Mouse (Mus musculus) kidney, embryonic 15.5 days (tissue): ENCODE data around the gene Fbxl15. TPM values are rescaled to one million over a fixed set of nuclear protein-coding genes. Genes with fewer than 3 reads are reported as not detected.
A peak's percentile ranks its signal among the peaks of the same experiment; 100 is the strongest.

ENCODE experiments used
- ATAC-seq: fragments of 200-750 bp; cut with Nextera tagmentation; replicated peaks from 2 replicates; pipeline ENCODE4 v1.8.0; 2017; ENCODE audit warnings: moderate TSS enrichment; ENCODE audit not compliant: low FRiP score
- H3K27ac ChIP-seq: fragments of 300-500 bp; sonication (generic); 2 replicates; pipeline ENCODE4 v1.5.1; 2015; ENCODE audit warnings: mild to moderate bottlenecking, inconsistent platforms
- H3K27me3 ChIP-seq: fragments of 300-500 bp; sonication (generic); 2 replicates; pipeline ENCODE4 v1.6.1; 2015; ENCODE audit warnings: inconsistent platforms
- H3K36me3 ChIP-seq: fragments of 300-500 bp; sonication (generic); 2 replicates; pipeline ENCODE4 v1.6.1; 2015; ENCODE audit warnings: inconsistent platforms
- H3K4me1 ChIP-seq: fragments of 300-500 bp; sonication (generic); 2 replicates; pipeline ENCODE4 v1.6.1; 2015; ENCODE audit warnings: inconsistent platforms
- H3K4me2 ChIP-seq: fragments of 300-500 bp; sonication (generic); 2 replicates; pipeline ENCODE4 v1.6.1; 2015; ENCODE audit warnings: moderate library complexity, mild to moderate bottlenecking, inconsistent platforms
- H3K4me3 ChIP-seq: fragments of 300-500 bp; sonication (generic); replicated peaks from 2 replicates; pipeline ENCODE4 v1.5.1; 2015; ENCODE audit warnings: mild to moderate bottlenecking, inconsistent platforms
- H3K9ac ChIP-seq: fragments of 300-500 bp; sonication (generic); 2 replicates; pipeline ENCODE4 v1.6.1; 2015; ENCODE audit warnings: mild to moderate bottlenecking, inconsistent platforms
- H3K9me3 ChIP-seq: fragments of 300-500 bp; sonication (generic); replicated peaks from 2 replicates; pipeline ENCODE4 v1.6.1; 2016; ENCODE audit warnings: inconsistent platforms
- WGBS: fragments of 180-500 bp; shearing (Covaris S2); methylation state at CpG from one replicate; pipeline ENCODE4 v1.1.7; 2015; ENCODE audit warnings: mixed read lengths; 5-methylcytosine and 5-hydroxymethylcytosine counted together
- polyA plus RNA-seq: library from polyadenylated mRNA; unstranded; fragments of >200 nt; fragmentation: Nextera tagmentation; extraction: Ambion mirVana; gene quantifications from 2 replicates; pipeline ENCODE4 v1.2.1, GENCODE M21; 2015

The Fbxl15 gene
- polyA plus RNA-seq, 1 experiment from 2014 or later, result 20.1 TPM

DNA sequence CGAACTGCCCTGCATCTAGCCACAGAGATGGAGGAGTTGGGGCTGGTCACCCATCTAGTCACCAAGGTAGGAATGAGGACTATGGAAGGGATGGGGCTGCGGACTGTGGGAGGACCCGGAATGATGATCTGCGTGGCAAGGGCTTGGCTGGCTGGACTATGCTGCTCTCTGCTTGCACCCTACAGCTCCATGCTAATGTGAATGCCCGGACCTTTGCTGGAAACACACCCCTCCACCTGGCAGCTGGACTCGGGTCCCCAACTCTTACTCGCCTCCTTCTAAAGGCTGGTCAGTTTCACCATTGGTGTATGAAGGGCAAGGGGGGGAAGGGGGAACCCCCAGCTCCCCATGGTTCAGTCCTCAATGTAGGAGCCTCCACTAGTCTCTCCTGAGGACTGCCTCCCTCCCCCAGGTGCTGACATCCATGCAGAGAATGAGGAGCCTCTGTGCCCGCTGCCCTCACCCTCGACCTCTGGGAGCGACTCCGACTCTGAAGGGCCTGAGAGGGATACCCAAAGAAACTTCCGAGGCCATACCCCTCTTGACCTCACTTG is 17.6 kb upstream of the Fbxl15 start:
- no peaks in the 10 kb centered on the region for H3K9me3 ChIP-seq
- peaks cover 65% of the 10 kb centered on the region for H3K27me3 ChIP-seq

DNA sequence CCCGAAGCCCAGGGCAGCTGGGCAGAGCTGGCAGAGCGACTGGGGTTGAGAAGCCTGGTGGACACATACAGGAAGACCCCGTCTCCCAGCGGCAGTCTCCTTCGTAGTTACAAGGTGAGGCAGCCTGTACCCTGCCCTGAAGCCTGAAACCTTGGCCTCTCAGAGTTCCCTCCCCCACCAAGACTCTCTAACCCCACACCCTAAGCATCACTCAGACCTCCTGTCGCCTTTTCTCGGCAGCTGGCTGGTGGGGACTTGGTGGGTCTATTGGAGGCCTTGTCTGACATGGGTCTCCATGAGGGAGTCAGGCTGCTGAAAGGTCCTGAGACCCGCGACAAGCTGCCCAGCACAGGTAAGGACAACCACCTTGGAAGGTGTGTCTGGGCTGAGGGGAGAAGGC is 16.6 kb upstream of the Fbxl15 start:
- Histone ChIP-seq H3K27me3 (peaks cover 74% of the 10 kb centered on the region), H3K9me3 (no peaks in the 10 kb centered on the region), H3K4me1 (peaks cover 19% of the 10 kb centered on the region), H3K9ac (no peak overlapping the region), H3K27ac (no peak overlapping the region), H3K4me2 (no peak overlapping the region), H3K4me3 (no peak overlapping the region), H3K36me3 (peaks cover 32% of the 10 kb centered on the region)
- 83% methylated on average over 9 of the region's 9 CpGs for WGBS
- no peak for ATAC-seq

More for the DNA sequence above, 17.6 kb upstream of the Fbxl15 start:
- Histone ChIP-seq H3K4me3 (no peak overlapping the region), H3K4me1 (peaks cover 25% of the 10 kb centered on the region), H3K4me2 (no peak overlapping the region), H3K27ac (no peak overlapping the region), H3K36me3 (peaks cover 32% of the 10 kb centered on the region), H3K9ac (no peak overlapping the region)
- WGBS, result 85% methylated on average over 12 of the region's 12 CpGs
- no peak for ATAC-seq

DNA sequence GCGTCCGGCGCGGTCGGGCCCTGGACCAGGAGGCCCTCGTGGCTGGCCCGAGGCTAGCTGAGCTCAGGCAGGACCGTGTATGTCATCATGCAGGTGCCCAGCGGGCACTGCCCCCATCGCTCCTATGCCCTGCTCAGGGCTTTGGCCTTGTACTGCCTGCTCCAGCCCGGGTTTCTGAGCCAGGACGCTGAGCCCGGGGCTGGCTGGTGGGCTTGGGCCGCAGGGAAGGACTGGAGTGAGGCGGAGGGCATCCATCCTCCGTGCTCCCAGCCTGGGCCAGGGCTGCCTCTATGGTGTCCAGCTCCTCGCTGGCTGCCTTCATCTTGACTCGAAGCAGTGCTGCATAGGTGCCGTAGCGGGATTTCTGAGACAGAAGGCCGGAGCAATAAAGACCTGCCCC is 15.4 kb upstream of the Fbxl15 start:
- no peak overlapping the region for H3K27ac ChIP-seq
- peaks cover 77% of the 10 kb centered on the region for H3K27me3 ChIP-seq

DNA sequence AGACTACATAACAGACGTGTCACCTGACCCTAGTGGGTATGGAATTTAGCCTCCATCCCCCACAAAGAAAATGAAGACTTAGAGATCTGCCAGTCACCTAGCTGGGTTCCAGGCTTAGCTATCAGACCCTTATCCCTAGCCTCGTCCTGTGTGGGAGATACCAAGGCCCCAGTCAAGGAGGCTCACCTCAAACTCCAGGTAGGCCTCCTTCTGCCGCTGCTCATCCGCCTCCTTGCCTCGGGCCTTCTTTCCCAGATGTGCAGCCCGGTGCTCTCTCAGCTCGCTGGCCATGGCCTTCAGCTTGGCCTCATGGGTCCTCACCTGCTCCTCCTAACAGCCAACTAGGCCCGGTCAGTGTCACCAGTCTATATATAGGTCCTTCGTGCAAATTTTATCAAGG is 14.9 kb upstream of the Fbxl15 start:
- Histone ChIP-seq H3K36me3 (peaks cover 28% of the 10 kb centered on the region), H3K4me1 (peaks cover 32% of the 10 kb centered on the region), H3K9me3 (no peaks in the 10 kb centered on the region), H3K27me3 (peaks cover 77% of the 10 kb centered on the region), H3K27ac (no peak overlapping the region), H3K4me2 (no peak overlapping the region), H3K4me3 (no peak overlapping the region), H3K9ac (no peak overlapping the region)
- WGBS, result 82% methylated on average over 9 of the region's 9 CpGs
- ATAC-seq, result no peak

More for the DNA sequence above, 15.4 kb upstream of the Fbxl15 start:
- H3K9me3 ChIP-seq, result no peaks in the 10 kb centered on the region
- H3K9ac ChIP-seq, result no peak overlapping the region
- 88% methylated on average over 21 of the region's 21 CpGs for WGBS
- no peak for ATAC-seq
- H3K36me3 ChIP-seq, result peaks cover 31% of the 10 kb centered on the region
- no peak overlapping the region for H3K4me2 ChIP-seq
- H3K4me1 ChIP-seq, result peaks cover 27% of the 10 kb centered on the region
- no peak overlapping the region for H3K4me3 ChIP-seq

DNA sequence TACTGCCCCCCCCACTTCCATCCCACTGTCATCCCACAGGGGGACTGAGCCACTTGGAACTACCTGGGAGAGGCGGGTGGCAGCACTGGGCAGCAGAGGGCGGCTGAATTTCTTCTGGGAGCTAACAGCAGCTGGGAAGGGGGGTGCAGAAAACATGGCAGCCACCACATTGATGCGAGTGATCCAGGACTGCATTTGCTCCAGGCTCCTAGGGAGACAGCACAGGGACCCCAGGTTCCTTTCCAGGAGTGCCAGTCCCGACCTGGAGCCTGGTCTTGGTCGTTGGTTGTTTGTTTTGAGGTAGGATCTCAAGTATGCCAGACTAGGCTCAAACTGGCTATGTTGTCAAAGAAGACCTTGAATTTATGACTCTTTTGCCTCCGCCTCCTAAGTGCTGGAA is 14.4 kb upstream of the Fbxl15 start:
- no peak overlapping the region for H3K9ac ChIP-seq
- H3K4me1 ChIP-seq, result peaks cover 32% of the 10 kb centered on the region
- peaks cover 77% of the 10 kb centered on the region for H3K27me3 ChIP-seq
- H3K36me3 ChIP-seq, result peaks cover 28% of the 10 kb centered on the region
- H3K9me3 ChIP-seq, result no peaks in the 10 kb centered on the region
- no peak overlapping the region for H3K4me3 ChIP-seq
- no peak overlapping the region for H3K27ac ChIP-seq
- no peak for ATAC-seq
- no peak overlapping the region for H3K4me2 ChIP-seq
- 78% methylated on average over 6 of the region's 6 CpGs for WGBS

DNA sequence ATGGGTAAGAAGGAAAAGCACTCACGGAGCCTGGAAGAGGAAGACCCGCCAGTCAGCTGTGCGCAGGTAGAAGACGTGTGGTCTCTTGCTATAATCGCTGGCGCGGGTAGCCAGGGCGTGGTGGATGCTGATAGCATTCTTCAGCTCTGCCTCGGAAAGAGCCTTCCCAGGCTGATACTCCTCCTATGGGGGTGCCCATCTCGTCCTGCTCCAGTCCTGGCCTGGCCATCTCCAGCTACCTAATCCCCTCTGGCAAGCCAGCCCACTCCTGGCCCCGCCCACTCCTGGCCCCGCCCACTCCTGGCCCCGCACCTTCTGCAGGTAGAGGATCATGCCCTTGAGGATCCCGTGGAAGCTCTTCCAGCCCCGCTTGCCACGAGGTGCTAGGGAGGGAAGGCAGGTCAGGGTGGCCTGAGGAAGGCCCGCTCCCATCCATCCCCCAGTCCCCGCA is 13.8 kb upstream of the Fbxl15 start:
- Histone ChIP-seq H3K4me3 (no peak overlapping the region), H3K9ac (no peak overlapping the region), H3K36me3 (peaks cover 28% of the 10 kb centered on the region), H3K4me1 (peaks cover 34% of the 10 kb centered on the region), H3K27ac (no peak overlapping the region), H3K9me3 (no peaks in the 10 kb centered on the region), H3K27me3 (peaks cover 81% of the 10 kb centered on the region), H3K4me2 (0 out of 2 replicates have a peak overlapping the region, but pooled peaks have one; percentile 10)
- ATAC-seq, result no peak; the same call in 1 of the 2 replicates
- 14% methylated on average over 18 of the region's 18 CpGs for WGBS

DNA sequence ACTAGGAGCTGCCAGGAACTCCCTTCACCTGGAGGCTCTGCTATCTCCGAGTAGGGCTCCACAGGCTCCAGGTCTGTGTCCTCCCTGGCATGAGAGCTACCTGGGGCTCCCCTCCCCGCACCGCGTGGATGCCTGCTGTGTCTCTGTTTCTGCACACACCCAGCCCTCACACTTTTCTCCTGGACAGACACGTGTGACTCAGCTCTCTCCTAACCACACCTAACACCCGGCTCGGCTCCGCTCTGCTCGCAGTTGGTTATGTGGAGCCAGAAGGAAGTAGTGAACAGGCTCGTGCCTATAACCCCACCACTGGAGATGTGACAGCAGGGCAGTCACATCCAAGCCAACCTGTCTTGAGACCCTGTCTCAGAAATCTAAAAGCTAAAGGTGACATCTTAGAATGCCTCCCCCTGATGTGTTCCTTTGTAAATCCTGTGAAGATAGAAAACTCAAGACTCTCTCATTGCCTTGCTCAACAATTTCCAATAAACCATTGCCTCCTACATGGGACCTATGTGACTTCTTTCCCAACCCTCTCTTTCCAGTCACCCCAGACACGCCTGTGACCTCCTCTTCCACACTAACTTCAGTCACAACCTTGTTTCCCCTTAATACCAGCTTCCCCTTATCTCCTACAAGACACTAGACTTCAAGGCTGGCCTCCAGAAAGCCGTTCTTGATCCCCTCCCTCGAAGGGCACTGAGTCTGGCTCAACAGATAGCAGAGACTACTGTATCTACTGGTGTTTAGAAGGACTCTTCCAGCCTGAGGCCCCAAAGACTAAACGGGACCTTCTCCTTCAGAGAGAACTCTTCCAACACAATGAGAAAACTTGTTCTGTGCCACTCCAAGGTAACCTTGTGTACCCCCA is 12.9 kb upstream of the Fbxl15 start:
- 0 out of 2 replicates have a peak overlapping the region, but pooled peaks have one; percentile 10 for H3K4me2 ChIP-seq

DNA sequence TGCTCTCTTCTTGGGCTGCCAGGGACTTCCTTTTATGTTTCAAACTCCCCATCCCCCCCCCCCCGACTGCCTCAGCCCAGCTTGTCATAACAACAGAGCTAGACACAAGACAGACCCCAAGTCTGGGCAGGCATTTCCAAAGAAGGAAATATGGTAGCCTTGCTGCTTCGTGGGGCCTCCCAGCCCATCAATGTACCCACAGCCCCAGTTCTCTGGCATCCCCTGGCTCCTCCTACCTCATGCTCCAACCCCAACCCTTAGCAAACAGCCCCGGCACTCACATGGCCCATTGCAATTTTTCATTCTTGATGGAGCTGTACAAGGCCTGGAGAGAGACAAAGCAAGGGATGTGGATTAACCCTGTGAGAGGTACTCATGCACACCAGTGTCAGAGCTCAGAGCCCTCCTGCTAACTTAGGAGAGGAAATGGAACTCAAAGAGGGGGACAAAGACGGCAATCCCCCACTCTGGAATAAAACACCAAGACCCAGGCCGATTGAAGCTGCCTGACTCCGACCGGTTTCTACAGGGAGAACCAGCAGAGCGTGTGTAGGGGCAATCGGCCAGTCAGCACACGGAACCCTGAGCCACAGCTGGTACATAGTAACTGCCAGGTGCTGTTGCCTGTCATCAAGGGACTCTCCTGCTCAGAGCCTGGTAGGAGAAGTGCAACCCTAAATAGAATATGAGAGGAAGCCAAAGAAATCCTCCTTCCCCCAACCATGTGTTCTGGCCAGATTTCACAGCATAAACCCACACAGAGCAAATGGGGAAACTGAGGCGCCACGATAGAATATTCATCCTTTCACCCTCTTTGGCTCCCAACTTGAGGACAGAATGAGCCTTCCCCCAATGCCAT is 12.0 kb upstream of the Fbxl15 start:
- no peak overlapping the region for H3K4me2 ChIP-seq
- no peak for ATAC-seq
- H3K27me3 ChIP-seq, result peaks cover 93% of the 10 kb centered on the region
- peaks cover 36% of the 10 kb centered on the region for H3K4me1 ChIP-seq
- H3K9me3 ChIP-seq, result no peaks in the 10 kb centered on the region
- H3K27ac ChIP-seq, result no peak overlapping the region
- H3K4me3 ChIP-seq, result 0 out of 2 replicates have a peak overlapping the region, but pooled peaks have one; percentile 48
- peaks cover 12% of the 10 kb centered on the region for H3K36me3 ChIP-seq
- WGBS, result 51% methylated on average over 12 of the region's 12 CpGs
- H3K9ac ChIP-seq, result no peak overlapping the region

More for the DNA sequence above, 12.9 kb upstream of the Fbxl15 start:
- H3K9me3 ChIP-seq, result no peaks in the 10 kb centered on the region
- H3K27me3 ChIP-seq, result peaks cover 85% of the 10 kb centered on the region
- peaks cover 20% of the 10 kb centered on the region for H3K36me3 ChIP-seq
- H3K4me3 ChIP-seq, result no peak overlapping the region
- peaks cover 36% of the 10 kb centered on the region for H3K4me1 ChIP-seq
- no peak overlapping the region for H3K27ac ChIP-seq
- WGBS, result 39% methylated on average over 14 of the region's 14 CpGs
- no peak for ATAC-seq
- no peak overlapping the region for H3K9ac ChIP-seq

DNA sequence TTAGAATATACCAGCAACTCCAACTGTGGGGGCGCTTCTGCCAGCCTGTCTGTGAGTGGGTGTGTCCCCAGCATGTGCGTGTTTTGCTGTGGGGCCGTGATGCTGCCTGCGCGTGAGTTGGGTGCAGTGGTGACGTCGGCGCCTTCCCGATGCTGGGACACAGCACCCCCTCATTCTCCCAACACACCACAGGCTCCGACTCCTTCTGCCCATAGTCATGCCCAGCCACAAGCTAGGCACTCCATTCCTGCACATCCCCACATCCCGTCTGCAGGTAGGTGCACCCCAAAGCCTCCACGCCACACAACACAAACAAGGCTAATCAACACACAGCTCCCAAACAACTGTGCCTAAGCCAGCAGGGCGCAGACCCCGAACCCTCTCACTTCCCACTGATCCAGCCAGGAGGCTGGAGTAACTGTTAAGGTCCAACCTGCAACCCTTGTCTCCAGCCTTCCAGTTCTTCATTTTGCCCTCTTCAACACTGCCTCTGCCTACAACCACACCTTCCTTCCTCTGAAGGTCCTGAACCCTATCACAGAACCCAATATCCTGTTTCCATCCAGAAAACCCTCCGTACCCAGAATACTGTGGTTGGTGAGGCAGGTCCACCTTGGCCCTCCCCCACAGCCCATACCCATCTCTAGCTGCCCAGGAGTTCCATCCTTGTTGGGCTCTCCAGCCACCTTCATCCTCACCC is 11.0 kb upstream of the Fbxl15 start:
- no peak for ATAC-seq
- H3K4me2 ChIP-seq, result peak overlapping the region; percentile 81
- no peaks in the 10 kb centered on the region for H3K9me3 ChIP-seq
- 30% methylated on average over 15 of the region's 15 CpGs for WGBS
- peak overlapping the region; percentile 4; the same call in 1 of the 2 replicates for H3K9ac ChIP-seq
- H3K27me3 ChIP-seq, result peaks cover 97% of the 10 kb centered on the region
- H3K4me3 ChIP-seq, result peak overlapping the region; percentile 48
- peaks cover 1% of the 10 kb centered on the region; the same call in 1 of the 2 replicates for H3K36me3 ChIP-seq
- peaks cover 42% of the 10 kb centered on the region for H3K4me1 ChIP-seq
- H3K27ac ChIP-seq, result no peak overlapping the region

DNA sequence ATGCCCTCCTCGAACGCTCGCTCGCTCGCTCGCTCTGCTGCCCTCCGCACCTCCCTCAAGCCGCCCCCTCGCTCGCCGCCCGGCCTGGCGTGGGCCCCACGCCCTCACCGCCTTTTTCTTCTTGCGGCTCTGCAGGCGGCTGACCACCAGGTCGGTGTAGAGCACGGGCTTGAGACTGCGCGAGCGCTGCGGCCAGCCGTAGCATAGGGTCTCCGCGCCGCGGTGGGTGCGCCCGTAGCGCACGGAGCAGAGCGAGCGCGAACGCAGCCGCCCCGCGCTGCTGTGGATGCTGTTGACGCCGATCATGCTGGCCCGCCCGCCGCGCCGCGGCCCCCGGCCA is 10.5 kb upstream of the Fbxl15 start:
- Histone ChIP-seq H3K4me3 (peak overlapping the region; percentile 48), H3K27me3 (peaks cover 100% of the 10 kb centered on the region), H3K36me3 (no peaks in the 10 kb centered on the region; the same call in 1 of the 2 replicates), H3K9me3 (no peaks in the 10 kb centered on the region), H3K4me2 (peak overlapping the region; percentile 81), H3K4me1 (peaks cover 42% of the 10 kb centered on the region), H3K27ac (no peak overlapping the region), H3K9ac (peak overlapping the region; percentile 4; the same call in 1 of the 2 replicates)
- under 1% methylated on average over 48 of the region's 48 CpGs for WGBS
- ATAC-seq, result no peak

DNA sequence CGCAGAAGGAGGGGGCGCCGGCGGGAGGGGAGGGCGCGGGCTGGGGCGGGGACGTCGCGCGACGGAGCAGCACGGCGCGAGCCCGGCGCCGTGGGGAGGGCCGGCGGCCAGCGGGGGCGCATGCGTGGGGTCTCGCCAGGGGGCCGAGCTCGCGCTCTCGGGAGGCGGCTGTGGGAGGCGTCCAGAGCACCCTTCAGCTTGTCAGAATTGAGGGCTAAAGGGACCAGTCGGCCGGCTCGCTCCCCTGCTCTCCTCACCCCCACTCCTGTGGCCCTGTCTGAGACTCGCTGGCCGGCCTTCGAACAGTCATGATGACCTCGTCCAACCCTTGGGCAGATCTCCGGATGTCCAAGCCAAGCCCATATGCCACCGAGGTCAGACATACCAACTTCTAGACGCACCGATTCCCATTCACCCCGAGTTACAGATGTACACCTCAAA is 9.9 kb upstream of the Fbxl15 start:
- Histone ChIP-seq H3K27ac (no peak overlapping the region), H3K36me3 (no peaks in the 10 kb centered on the region), H3K4me1 (peaks cover 42% of the 10 kb centered on the region), H3K4me2 (peak overlapping the region; percentile 81), H3K9me3 (no peaks in the 10 kb centered on the region), H3K27me3 (peaks cover 100% of the 10 kb centered on the region), H3K4me3 (peak overlapping the region; percentile 48), H3K9ac (peak overlapping the region; percentile 4; the same call in 1 of the 2 replicates)
- WGBS, result 3% methylated on average over 21 of the region's 42 CpGs
- ATAC-seq, result no peak
